Mouse (Mus musculus) kidney, embryonic 16.5 days (tissue): Measurements from ENCODE around the gene Zbtb7b. TPM values are rescaled to one million over a fixed set of nuclear protein-coding genes. Genes with fewer than 3 reads are reported as not detected.

Experiments
- ATAC-seq: fragments of 200-750 bp; cut with Nextera tagmentation; 2 replicates; pipeline ENCODE4 v1.8.0; 2017; ENCODE audit warnings: moderate TSS enrichment; ENCODE audit not compliant: low FRiP score, low TSS enrichment
- H3K27ac ChIP-seq: fragments of 300-500 bp; sonication (generic); 2 replicates; pipeline ENCODE4 v1.5.1; 2014; ENCODE audit warnings: low read length
- H3K27me3 ChIP-seq: fragments of 300-500 bp; sonication (generic); 2 replicates; pipeline ENCODE4 v1.6.1; 2014; ENCODE audit warnings: low read length, control low read depth, mixed read lengths; ENCODE audit not compliant: insufficient read depth
- H3K36me3 ChIP-seq: fragments of 300-500 bp; sonication (generic); 2 replicates; pipeline ENCODE4 v1.6.1; 2014; ENCODE audit warnings: low read length, control low read depth, mixed read lengths; ENCODE audit not compliant: insufficient read depth
- H3K4me1 ChIP-seq: fragments of 300-500 bp; sonication (generic); 2 replicates; pipeline ENCODE4 v1.6.1; 2014; ENCODE audit warnings: low read length, control low read depth, mixed read lengths; ENCODE audit not compliant: insufficient read depth
- H3K4me2 ChIP-seq: fragments of 300-500 bp; sonication (generic); replicated peaks from 2 replicates; pipeline ENCODE4 v1.6.1; 2014; ENCODE audit warnings: low read depth, low read length
- H3K4me3 ChIP-seq: fragments of 300-500 bp; sonication (generic); 2 replicates; pipeline ENCODE4 v1.5.1; 2014; ENCODE audit warnings: mild to moderate bottlenecking, low read length
- H3K9ac ChIP-seq: fragments of 300-500 bp; sonication (generic); replicated peaks from 2 replicates; pipeline ENCODE4 v1.6.1; 2014; ENCODE audit warnings: low read length
- H3K9me3 ChIP-seq: fragments of 300-500 bp; sonication (generic); 2 replicates; pipeline ENCODE4 v1.6.1; 2016; ENCODE audit warnings: low read length, control low read depth
- whole genome bisulfite sequencing: fragments of 180-500 bp; shearing (Covaris S2); extraction: QIAGEN DNeasy Blood & Tissue Kit; methylation state at CpG from one replicate; pipeline ENCODE4 v1.1.7; 2014; 5-methylcytosine and 5-hydroxymethylcytosine counted together
- polyA plus RNA-seq: library from polyadenylated mRNA; unstranded; fragments of >200 nt; fragmentation: Nextera tagmentation; extraction: Ambion mirVana; gene quantifications from 2 replicates; pipeline ENCODE4 v1.2.1, GENCODE M21; 2015

The Zbtb7b gene
- polyA plus RNA-seq, 1 experiment from 2014 or later: 3.5 TPM

DNA sequence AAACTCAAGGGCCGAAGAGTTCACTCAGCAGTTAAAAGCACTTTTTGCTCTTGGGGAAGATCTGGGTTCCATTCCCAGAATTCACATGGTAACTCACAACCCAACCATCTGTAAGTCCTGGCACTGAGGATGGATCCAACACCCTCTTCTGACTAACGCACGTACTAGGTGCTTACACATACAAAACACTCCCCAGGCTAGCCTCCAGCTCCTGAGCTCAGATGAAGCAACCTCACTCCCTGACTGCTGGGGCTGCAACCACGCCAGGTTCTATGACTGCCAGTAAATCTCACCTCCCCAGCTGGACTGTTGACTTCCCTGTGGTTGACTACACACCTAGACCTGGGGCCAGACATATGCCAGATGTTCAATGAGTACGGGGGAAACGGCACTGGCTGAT is 12.3 kb upstream of the Zbtb7b start:
- no peak overlapping the region for H3K4me3 ChIP-seq
- H3K4me2 ChIP-seq: no peak overlapping the region
- WGBS: 93% methylated on average over 6 of the region's 6 CpGs
- ATAC-seq: no peak
- H3K9ac ChIP-seq: no peak overlapping the region
- peaks cover 7% of the 10 kb centered on the region for H3K4me1 ChIP-seq
- no peaks in the 10 kb centered on the region for H3K9me3 ChIP-seq
- no peak overlapping the region for H3K27ac ChIP-seq
- no peaks in the 10 kb centered on the region for H3K27me3 ChIP-seq
- peaks cover 29% of the 10 kb centered on the region for H3K36me3 ChIP-seq

DNA sequence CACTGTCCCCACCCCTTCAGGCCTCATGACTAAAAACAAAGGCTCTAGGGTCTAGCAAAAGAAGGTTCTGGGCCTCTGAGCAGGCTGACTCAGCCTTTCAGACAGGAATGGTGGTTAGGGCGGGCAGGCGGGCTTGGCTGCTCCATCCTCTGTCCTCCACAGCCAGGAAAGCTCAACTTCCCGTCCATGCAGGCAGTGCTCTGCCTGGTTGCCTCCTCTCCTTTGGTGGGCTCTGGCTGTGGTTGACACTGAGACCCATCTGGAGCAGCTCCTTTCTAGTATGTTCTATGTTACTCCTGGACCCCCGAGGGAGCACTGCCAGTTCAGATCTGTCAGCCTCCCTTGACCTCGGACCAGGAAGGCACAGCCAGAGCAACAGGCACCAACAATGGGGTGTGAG is 8.1 kb upstream of the Zbtb7b start, which contains the start of gene Lenep:
Gene Lenep, minus strand, starts transcription at position 101 of the 400 bp plus-strand sequence.
- Histone ChIP-seq H3K27me3 (no peaks in the 10 kb centered on the region), H3K9me3 (no peaks in the 10 kb centered on the region), H3K36me3 (peaks cover 28% of the 10 kb centered on the region), H3K4me3 (no peak within 1 kb of the TSS), H3K27ac (no peak within 1 kb of the TSS), H3K9ac (no peak within 1 kb of the TSS), H3K4me1 (no peaks in the 10 kb centered on the region), H3K4me2 (no peak within 1 kb of the TSS)
- WGBS: 80% methylated on average over 5 of the region's 5 CpGs
- ATAC-seq: no peak

DNA sequence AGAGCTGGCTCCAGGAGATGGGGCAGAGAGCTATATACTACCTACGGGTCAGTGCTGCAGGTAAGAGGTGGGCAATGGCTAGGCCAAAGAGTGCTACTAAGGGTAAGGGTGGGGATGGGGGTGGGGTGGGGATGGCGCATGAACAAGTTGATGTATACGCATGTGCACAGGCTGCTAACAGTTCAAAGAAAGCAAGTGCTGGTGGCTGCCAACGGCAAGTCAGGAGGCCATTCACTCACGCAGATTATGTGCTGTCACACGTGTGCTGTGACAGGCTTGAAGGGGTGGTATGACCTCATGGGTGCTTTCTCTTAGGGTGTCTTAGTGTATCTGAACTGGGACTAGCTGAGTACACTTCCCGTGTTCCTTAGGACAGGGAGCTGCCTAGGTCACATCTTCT is 6.8 kb upstream of the Zbtb7b start:
- Histone ChIP-seq H3K36me3 (peaks cover 26% of the 10 kb centered on the region), H3K9ac (no peak overlapping the region), H3K9me3 (no peaks in the 10 kb centered on the region), H3K4me2 (no peak overlapping the region), H3K27me3 (no peaks in the 10 kb centered on the region), H3K27ac (no peak overlapping the region), H3K4me3 (no peak overlapping the region), H3K4me1 (peaks cover 6% of the 10 kb centered on the region; the same call in 1 of the 2 replicates)
- WGBS: 86% methylated on average over 7 of the region's 7 CpGs
- ATAC-seq: no peak

DNA sequence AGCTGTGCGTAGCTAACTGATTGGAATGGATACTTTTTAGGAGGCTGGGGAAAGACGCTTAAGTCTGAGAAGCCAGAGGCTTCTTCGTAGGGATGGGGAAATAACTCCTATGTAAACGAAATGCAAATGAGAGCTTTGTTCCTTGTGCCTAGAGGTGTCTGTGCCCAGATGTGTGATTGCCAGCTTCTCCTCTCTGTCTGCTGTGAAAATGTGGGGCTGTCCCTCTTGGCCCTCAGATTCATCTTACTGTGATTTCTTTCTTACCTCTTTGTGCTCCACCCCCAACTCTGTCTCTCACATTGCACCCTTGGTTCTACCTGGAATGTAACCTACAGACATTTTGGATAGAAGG is 2.1 kb upstream of the Zbtb7b start:
- Histone ChIP-seq H3K4me1 (peaks cover 26% of the 10 kb centered on the region), H3K27ac (peak overlapping the region; percentile 27), H3K27me3 (no peaks in the 10 kb centered on the region), H3K36me3 (0 out of 2 replicates have a peak, but pooled peaks cover 5% of the 10 kb centered on the region), H3K4me2 (peak overlapping the region; percentile 99), H3K9ac (peak overlapping the region; percentile 85), H3K4me3 (peak overlapping the region; percentile 73), H3K9me3 (no peaks in the 10 kb centered on the region)
- no peak for ATAC-seq
- WGBS: 2% methylated on average over 4 of the region's 4 CpGs

DNA sequence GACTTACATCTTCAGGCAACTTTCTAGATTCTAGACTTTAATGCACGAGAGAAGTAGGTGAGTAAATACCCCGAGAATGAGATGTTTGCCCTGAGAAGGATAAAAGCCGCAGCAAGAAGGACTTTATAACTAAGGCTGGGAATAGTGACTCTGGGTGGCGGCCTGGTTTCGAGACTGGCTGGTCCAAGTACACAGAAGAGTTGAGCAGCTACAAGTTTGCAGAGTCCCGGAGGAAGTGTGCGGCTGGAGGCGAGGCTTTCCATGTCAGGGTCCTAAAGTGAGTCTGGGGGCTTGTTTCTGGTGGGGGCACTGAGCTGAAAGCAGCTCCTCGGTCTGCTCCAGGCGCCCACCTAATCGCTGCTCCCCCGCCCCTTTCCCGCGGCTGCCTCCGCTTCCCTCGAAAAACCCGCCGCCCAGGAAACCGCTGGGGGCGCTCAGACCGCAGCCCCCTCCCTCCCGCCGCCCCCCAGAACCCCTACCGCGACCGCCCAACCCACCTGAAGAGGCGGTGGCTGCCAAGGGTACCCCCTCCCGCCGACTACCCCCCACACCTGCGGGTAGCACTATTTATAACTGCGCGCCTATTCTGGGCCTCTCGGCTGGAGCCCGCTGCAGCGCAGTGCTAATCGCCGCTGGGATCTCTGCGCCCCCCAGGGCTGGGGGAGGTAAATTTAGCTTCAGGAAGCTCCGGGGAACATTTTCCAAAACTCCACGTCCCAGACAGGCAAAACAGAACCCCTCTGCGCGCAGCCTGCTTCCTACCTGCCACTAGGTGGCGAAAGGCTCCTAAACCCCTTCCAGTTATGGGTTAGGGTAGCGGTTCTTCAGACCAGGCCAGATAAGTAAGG is 1.5 kb upstream of the Zbtb7b start:
- Histone ChIP-seq H3K4me3 (peak overlapping the region; percentile 73), H3K4me2 (peak overlapping the region; percentile 99), H3K27ac (peak overlapping the region; percentile 27), H3K4me1 (peaks cover 32% of the 10 kb centered on the region), H3K36me3 (no peaks in the 10 kb centered on the region), H3K27me3 (no peaks in the 10 kb centered on the region), H3K9me3 (no peaks in the 10 kb centered on the region), H3K9ac (peak overlapping the region; percentile 85)
- ATAC-seq: no peak
- WGBS: under 1% methylated on average over 42 of the region's 44 CpGs

DNA sequence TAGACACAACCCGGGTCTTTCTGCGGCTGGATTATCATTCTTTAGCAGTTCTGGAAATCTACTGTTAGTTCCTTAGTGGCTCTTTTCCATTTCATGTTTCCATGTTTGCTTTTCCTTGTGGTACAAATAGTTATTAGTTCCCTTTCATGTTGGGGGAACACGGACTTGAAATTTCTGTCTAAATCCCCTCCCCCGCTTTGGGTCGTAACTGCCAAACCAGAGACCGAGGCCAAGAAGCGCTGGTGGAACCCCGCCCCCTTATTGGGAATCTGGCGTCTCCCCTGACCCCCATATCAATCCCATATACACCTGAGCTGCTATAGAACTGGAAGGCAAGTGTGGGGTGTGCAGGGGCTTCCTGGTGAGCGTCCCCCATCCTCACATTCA is 836 bp upstream of the Zbtb7b start:
- peaks cover 38% of the 10 kb centered on the region for H3K4me1 ChIP-seq
- H3K36me3 ChIP-seq: no peaks in the 10 kb centered on the region
- no peak for ATAC-seq
- H3K4me2 ChIP-seq: peak overlapping the region; percentile 99
- H3K27ac ChIP-seq: peak overlapping the region; percentile 98
- WGBS: 4% methylated on average over 10 of the region's 10 CpGs
- peak overlapping the region; percentile 85 for H3K9ac ChIP-seq
- H3K9me3 ChIP-seq: no peaks in the 10 kb centered on the region
- no peaks in the 10 kb centered on the region for H3K27me3 ChIP-seq
- H3K4me3 ChIP-seq: peak overlapping the region; percentile 73

DNA sequence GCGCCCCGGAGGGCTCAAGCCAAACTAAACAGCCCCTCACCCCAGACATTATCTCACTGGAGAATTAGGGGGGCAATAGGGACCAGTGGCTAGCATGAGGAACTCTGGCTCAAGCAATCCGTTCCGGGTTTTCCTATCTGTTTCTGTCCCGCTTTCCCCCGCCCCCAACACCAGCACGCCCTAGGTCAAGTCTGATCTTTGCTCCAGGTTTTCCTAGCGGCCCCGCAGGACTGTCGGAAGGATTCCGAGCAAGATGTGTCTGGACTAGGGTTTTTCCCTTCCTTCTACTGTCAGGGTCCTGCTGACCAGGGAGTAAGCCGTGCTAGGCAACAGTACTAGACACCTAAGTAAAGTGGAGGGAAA is 299 bp upstream of the Zbtb7b start:
- H3K4me2 ChIP-seq: peak overlapping the region; percentile 99
- H3K9ac ChIP-seq: peak overlapping the region; percentile 85
- H3K36me3 ChIP-seq: no peaks in the 10 kb centered on the region
- no peaks in the 10 kb centered on the region for H3K9me3 ChIP-seq
- ATAC-seq: peak; percentile 11
- H3K4me1 ChIP-seq: peaks cover 44% of the 10 kb centered on the region
- peak overlapping the region; percentile 73 for H3K4me3 ChIP-seq
- no peaks in the 10 kb centered on the region for H3K27me3 ChIP-seq
- H3K27ac ChIP-seq: peak overlapping the region; percentile 98
- WGBS: under 1% methylated on average over 10 of the region's 12 CpGs

DNA sequence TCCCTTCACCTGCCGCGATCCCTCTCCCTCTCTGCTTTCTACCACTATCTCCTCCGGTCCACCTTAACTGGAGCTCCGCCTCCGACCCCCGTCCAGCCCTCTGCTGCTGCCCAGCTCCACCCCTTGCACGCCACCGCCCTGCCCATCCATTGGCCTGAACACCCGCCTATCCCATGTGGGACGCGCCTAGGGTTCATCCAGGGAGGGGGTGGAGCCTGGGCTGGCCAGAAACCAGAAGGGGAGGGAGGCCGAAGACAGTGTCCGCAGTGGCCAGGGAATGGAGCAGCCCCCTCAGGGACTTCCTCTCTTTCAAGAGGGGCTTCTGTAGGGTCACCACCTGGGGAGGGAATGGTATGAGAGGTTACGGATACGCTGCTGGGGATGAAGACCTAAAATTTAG is 971 bp downstream of the Zbtb7b start:
- 0% methylated on average over 15 of the region's 15 CpGs for WGBS
- Histone ChIP-seq H3K9me3 (no peaks in the 10 kb centered on the region), H3K4me1 (peaks cover 46% of the 10 kb centered on the region), H3K27ac (peak overlapping the region; percentile 98), H3K27me3 (no peaks in the 10 kb centered on the region), H3K9ac (peak overlapping the region; percentile 85), H3K4me3 (peak overlapping the region; percentile 73), H3K36me3 (no peaks in the 10 kb centered on the region), H3K4me2 (peak overlapping the region; percentile 99)
- peak; percentile 94 for ATAC-seq

DNA sequence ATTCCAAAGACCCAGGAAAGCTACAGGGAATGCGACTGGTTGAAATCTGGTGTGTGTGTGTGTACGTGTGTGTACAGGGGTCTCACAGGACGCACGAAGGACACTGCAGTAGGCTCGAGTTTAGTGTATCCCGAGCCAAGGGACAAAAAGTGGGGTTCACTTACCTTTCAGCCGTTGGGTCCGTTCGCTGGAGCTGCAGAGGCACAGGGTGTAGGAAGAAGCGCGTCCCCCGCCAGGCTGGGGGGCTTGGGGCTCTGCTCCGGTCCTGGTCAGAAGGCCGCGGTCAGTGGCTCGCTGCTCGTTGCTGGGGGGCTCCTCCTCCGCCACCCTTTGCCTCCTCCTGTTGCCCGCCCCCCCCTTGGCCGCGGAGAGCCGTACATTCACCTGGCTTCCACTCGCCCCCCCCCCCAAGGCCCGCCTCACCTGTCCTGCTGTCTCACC is 1.7 kb downstream of the Zbtb7b start:
- no peaks in the 10 kb centered on the region for H3K27me3 ChIP-seq
- H3K4me1 ChIP-seq: peaks cover 46% of the 10 kb centered on the region
- H3K9me3 ChIP-seq: no peaks in the 10 kb centered on the region
- H3K9ac ChIP-seq: peak overlapping the region; percentile 80
- no peaks in the 10 kb centered on the region for H3K36me3 ChIP-seq
- H3K27ac ChIP-seq: peak overlapping the region; percentile 87
- WGBS: under 1% methylated on average over 17 of the region's 24 CpGs
- H3K4me3 ChIP-seq: peak overlapping the region; percentile 73
- H3K4me2 ChIP-seq: peak overlapping the region; percentile 99
- ATAC-seq: no peak
